Mouse (Mus musculus) heart, adult 9 months (tissue): ENCODE results near the gene Dyrk3.
"Not testable (repeated sequence)": the region's sequence is repeated elsewhere in the genome, so short reads cannot be mapped to it uniquely, and the experiment has no call there.

Experiments
- DNase-seq, 2 experiments: peaks; one replicate each; pipeline ENCODE4 v3.0.0; 2022; ENCODE audit warnings: low spot score in 2 of 2

The Dyrk3 gene

GRCm38 (mm10) chr1:131155456-131155855 is 17.3 kb upstream of the Dyrk3 start:
- DNase-seq: no peak

GRCm38 (mm10) chr1:131153018-131153629 is 15.0 kb upstream of the Dyrk3 start, which contains the start of gene Eif2d:
Eif2d (plus strand) TSS chr1:131153181.
- peak; percentile 83 to 84 for DNase-seq

DNA sequence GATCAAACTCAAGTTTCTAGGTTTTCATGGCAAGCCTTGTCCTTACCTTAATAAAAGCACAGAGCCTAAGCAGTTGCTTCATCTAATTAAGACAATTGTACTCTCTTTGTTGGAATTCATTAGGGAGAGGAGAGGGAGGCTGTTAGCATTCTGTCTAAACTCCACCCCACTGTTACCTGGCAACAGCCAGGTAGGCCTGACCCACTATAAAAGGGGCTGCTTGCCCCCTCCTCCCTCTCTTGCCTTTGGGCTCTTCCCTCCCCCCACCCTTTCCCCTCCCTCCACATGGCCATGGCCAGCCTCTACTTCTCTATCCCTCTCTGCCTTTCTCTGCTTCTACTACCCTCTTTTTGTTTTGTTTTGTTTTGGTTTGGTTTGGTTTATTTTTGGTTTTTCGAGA is 11.4 kb upstream of the Dyrk3 start:
- DNase-seq: no peak

DNA sequence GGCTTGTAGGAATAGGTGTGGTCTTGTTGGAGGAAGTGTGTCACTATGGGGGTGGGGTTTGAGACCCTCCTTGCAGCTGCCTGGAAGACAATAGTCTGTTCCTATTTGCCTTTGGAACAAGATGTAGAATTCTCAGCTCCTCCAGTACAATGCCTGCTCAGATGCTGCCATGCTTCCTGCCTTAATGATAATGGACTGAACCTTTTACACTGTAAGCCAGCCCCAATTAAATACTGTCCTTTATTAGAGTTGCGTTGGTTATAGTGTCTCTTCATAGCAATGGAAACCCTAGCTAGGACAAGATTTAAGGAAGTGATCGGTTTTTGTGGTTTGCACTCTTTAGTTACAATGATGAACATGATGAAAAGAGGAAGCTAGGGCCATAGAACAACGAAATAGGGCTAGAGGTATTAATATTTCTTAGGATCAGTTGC is 8.1 kb upstream of the Dyrk3 start:
- DNase-seq: no peak

DNA sequence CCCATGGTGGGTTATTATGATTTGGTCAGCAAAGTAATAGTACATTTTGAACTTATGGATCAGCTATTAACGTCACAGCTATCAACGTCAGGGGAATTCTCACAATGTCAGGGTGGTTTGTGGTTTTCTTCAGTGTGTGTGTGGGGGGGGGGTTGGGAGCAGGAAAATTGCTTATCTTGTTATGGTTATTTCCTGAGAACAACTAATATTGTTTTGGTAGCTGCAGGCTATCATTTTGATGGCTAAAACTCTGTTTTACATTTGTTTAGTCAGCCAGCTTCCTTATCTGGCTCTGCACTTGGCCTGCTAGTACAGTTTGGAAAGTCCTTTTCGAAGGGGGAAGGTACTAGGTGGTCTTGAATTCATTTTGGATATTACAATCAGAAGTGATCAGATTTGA is 7.1 kb upstream of the Dyrk3 start:
- DNase-seq: not testable (repeated sequence)

GRCm38 (mm10) chr1:131142472-131142871 is 4.3 kb upstream of the Dyrk3 start:
- no peak for DNase-seq

DNA sequence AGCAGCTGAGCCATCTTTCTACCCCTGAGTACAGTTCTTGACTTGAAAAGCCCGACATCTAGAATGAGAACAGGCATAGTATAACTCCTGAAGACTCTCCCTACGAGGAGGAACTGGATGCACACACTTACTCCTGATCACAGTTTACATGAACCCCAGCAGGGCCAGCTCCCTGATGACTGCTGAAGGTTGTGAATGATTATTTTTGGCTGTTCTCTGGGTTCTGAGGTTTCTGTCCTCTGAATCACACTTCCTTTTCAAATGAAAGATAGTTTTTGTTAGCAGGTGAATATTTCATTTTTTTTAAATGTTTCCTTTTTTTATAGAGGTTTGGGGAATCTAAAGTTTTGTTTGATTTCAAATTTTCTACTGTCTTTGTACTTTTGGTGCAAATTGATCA is 3.3 kb upstream of the Dyrk3 start:
- no peak for DNase-seq

- no peak for DNase-seq
Measured at GRCm38 (mm10) chr1:131139102-131140095, 1.3 kb upstream of the Dyrk3 start.

DNA sequence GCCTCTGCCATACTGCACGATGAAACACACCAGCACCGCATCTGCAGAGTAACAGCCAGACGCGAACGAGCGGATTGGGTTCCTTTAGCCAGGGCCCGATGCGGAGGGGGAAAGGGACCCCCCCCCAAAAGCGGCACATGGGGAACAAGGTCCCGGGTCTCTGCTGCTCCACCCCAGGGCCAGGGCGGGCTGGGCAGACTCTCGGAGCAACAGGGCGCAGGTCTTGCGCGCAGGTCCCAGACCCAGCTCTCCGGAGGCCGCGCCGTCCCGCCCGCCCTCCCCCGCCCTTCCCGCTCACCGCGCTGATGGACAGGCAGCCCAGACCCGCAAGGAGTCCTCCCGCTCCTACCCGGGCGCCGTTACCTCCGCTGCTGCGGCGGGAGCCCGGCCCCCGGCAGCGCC is 422 bp downstream of the Dyrk3 start:
- no peak for DNase-seq

DNA sequence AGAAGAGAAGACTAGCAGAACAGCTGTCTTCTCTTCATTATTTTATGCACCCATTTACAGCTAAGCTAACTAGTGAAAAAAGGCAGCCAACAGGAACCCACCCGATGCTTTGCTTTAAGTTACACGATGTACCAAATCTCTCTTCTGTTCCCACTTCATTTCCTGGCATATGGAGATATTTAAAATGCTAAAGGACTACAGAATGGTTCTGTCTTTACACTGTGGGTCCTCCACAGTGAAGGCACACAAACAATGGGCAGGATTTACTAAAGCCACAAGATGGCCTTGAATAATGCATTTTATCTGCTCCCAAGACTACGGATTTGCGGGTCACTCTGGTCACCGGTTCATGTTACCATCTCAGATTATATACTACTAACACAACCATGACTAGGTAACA is 1.0 kb downstream of the Dyrk3 start:
- no peak for DNase-seq

DNA sequence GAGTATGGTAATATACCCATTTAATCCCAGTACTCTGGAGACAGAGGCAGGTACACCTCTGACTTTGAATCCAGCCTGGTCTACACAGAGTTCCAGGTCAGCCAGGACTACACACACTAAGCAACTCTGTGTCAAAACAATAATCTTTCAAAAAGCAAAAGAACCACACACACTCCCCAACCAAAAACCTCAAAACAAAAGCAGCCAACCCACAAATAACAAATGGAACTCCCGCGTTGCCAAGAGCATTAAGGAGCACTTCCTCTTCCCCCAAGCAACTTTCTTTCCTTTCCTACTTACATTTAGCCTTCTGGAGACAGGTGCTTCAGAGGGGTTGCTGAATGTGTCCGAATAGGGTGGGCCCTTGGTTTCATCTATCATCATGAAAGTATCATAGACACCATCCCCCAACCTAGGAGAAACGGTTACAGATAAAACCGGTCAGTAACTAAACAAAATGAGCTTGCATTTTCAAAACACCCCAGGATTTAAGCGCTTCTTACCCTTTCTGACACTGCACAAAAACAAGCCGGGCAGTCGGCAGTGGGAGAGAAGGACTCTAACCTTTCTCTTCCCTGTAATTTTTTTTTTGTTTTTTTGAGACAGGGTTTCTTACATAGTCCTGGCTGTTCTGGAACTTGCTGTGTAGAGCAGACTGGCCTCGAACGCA is 2.0 kb downstream of the Dyrk3 start:
- no peak for DNase-seq

- no peak for DNase-seq
Measured at GRCm38 (mm10) chr1:131134942-131135522, 3.1 kb downstream of the Dyrk3 start.

DNA sequence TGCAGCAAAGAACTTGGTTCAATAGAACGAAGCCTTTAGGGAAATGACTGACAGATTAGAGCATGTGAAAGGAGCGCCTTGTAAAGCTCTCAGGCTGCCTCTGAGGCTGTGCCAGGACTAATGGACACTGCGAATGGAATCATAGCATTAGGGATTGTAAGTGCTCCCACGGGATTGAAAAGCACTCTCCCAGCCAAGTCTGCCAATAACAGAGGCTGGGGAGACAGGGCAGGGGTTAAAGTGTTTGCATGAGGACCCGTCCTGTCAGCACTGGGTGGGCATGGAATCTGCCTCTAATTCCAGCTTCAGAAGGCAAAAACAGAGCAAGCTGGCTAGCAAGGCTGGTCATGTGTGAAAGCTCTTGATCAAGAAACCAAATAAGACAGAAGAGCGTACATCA is 3.9 kb downstream of the Dyrk3 start:
- DNase-seq: no peak

- DNase-seq: no peak
Measured at GRCm38 (mm10) chr1:131125987-131126744, 12.0 kb downstream of the Dyrk3 start.

DNA sequence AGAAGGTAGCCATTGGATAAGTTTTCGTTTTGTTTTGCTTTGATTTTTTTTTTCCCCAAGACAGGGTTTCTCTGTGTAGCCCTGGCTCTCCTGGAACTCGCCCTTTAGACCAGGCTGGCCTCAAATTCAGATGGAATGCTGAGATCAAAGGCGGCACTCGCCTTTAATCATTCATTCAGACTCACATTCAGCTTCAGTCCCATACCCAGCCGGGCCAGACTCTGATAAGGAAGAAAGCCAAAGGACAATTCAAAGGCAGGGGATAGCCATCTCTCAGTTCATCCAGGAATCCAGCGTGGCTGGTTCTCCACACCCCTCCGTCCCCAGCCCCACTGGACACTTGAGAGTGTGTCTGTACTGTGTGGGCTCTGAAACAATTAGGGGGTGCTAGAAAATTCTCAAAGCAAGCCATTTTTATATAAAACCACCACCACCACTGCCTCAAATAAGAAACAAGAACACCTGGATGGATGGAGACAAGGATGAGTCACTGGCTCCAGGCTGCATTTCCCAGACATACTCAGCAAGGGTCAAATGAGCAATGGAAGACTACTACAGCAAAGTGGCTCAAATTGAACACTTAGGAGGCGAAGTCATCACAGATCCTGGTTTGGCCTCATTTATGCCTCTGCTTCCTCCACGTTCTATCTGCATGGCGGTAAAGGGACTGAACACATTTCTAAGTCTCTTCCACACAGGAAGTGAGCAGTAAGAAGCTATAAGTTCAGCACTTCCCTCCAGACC is 14.4 kb downstream of the Dyrk3 start:
- DNase-seq: no peak

DNA sequence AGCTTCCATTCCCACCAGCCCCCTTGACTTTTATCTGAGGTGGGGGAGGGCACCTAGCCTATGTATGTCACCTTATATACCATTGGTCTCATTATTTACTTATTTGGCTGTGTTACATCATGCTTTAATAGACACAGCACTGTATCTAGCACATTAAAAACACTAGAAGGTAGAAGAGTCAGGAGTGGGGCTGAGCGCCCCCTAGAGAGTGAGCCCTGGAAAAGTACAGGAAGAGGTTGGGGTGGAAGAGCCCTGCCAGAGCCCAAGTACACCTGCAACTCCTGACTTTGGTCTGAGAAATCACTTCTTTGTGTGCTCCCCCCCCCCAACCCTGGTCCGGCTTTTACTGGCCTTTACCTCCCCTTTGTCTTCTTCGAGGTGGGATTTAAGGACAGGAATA is 16.2 kb downstream of the Dyrk3 start:
- DNase-seq: no peak

GRCm38 (mm10) chr1:131119026-131119425 is 19.1 kb downstream of the Dyrk3 start:
- DNase-seq: no peak

DNA sequence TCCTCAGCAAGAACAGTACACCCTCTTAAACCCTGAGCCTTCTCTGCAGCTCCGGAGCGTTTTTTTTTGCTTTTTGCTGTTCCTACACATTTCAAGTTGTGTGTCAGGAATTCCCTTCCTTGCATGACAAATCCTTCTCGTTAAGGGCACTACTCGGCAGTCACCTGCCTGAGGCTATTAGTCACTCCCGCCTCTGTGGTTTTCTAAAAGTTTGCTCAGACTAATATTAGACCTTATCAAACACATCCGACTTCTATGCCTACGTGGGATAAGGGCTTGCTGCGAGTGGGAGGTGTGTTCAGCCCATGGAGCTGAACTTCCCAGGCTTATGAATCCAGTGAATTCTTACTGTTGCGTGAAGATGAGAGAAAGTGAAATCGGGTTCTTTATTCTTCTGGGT is 19.6 kb downstream of the Dyrk3 start:
- no peak for DNase-seq

- DNase-seq: peak; percentile 58 to 71
Measured at GRCm38 (mm10) chr1:131116430-131117011, 21.6 kb downstream of the Dyrk3 start.

GRCm38 (mm10) chr1:131115932-131116331 is 22.2 kb downstream of the Dyrk3 start:
- peak in 1 of 2 experiments; percentile 58 for DNase-seq
